Mouse (Mus musculus): ENCODE data around the gene Mmachc.

DNA sequence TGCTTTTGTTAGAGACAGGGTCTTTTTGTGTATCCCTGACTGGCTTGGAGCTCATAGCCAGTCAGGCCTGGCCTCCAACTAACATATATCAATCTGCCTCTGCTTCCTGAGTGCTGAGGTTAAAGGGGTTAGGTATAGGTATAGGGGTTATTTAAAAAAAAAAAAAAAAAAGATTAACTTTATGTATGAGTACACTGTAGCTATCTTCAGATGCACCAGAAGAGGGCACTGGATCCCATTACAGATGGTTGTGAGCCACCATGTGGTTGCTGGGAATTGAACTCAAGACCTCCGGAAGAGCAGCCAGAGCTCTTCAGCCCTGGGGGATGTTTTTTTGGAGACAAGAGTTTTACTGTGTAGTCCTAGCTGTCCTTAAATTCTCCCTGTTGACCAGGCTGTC lies 46.2 kb downstream of the Mmachc start:
- no peak for TF ChIP-seq POLR2A (IDR thresholded peaks at IDR 0.05; ENCODE audit: borderline replicate concordance, extremely low read depth, low read depth, low read length)
- no peak for TF ChIP-seq CTCF (IDR thresholded peaks at IDR 0.05; ENCODE audit: insufficient read depth, low read length)
